Mouse (Mus musculus) kidney, adult 2 months (tissue): ENCODE data around the gene Bcl9l. TPM values are rescaled to one million over a fixed set of nuclear protein-coding genes. Genes with fewer than 3 reads are reported as not detected.
A peak's percentile ranks its signal among the peaks of the same experiment; 100 is the strongest.

Source experiments
- DNase-seq: peaks from one replicate; pipeline ENCODE4 v3.0.0; 2021
- H3K27ac ChIP-seq: fragments of 200-500 bp; 2 replicates; pipeline ENCODE4 v1.5.1; 2012; ENCODE audit warnings: low read depth, low read length, control low read depth, inconsistent platforms; ENCODE audit not compliant: insufficient read depth
- H3K27me3 ChIP-seq: fragments of 200-500 bp; replicated peaks from 2 replicates; pipeline ENCODE4 v1.6.1; 2012; ENCODE audit warnings: mild to moderate bottlenecking, moderate library complexity, low read length, inconsistent platforms; ENCODE audit not compliant: control insufficient read depth, insufficient read depth
- H3K36me3 ChIP-seq: fragments of 200-500 bp; 2 replicates; pipeline ENCODE4 v1.6.1; 2012; ENCODE audit warnings: mild to moderate bottlenecking, moderate library complexity, low read length, inconsistent platforms; ENCODE audit not compliant: control insufficient read depth, insufficient read depth
- H3K4me1 ChIP-seq: fragments of 200-500 bp; 2 replicates; pipeline ENCODE4 v1.6.1; 2011; ENCODE audit warnings: low read length; ENCODE audit not compliant: control insufficient read depth, insufficient read depth
- H3K4me3 ChIP-seq: fragments of 200-500 bp; 2 replicates; pipeline ENCODE4 v1.5.1; 2011; ENCODE audit warnings: mild to moderate bottlenecking, low read depth, low read length, control low read depth; ENCODE audit not compliant: insufficient read depth
- CTCF ChIP-seq: fragments of 200-500 bp; conservative IDR thresholded peaks from 2 replicates; pipeline ENCODE4 v1.5.1; 2011; ENCODE audit warnings: low read depth, mild to moderate bottlenecking, control low read depth, low read length, moderate library complexity, mixed read lengths; ENCODE audit not compliant: insufficient read depth, insufficient read length
- POLR2A ChIP-seq: fragments of 200-500 bp; IDR thresholded peaks from one replicate; pipeline ENCODE4 v1.6.1; 2011; ENCODE audit warnings: low read depth, low read length, control low read depth
- WGBS: fragments of 180-500 bp; shearing (Covaris S2); methylation state at CpG from one replicate; pipeline ENCODE4 v1.1.7; 2018; 5-methylcytosine and 5-hydroxymethylcytosine counted together
- polyA plus RNA-seq: library from polyadenylated mRNA; depleted of rRNA; stranded (reverse); fragments of >200 nt; gene quantifications from 2 replicates; pipeline ENCODE4 v1.2.3, GENCODE M21; 2012

The Bcl9l gene
- polyA plus RNA-seq, 1 experiment: 23.1 TPM

DNA sequence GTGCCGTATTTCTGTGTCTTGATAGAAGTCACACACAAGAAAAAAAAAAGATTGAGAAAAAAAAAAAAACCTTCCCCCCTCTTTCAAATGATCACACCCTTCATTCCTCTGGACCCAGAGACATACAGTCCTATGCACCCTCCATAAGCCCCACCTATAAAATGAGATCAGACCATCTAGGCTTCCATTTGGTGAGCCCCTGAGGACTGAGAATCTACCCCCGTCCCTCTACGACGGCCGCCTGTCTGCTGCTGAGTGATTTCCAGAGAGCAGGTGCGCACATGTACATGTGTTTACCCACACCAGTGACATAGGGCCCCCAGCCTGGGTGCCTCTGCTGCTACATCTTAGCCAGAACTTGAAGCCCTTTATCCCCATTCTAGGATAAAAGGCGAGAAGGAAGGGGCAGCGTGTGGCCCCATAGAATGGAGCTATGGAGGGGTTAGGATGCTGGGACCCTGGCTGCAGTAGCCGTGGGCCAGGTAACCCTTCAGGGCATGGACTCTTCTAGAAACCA is 27.8 kb downstream of the Bcl9l start:
- no peak for DNase-seq
- Histone ChIP-seq H3K27me3 (no peaks in the 10 kb centered on the region), H3K27ac (no peak overlapping the region), H3K4me3 (no peak overlapping the region), H3K4me1 (peaks cover 18% of the 10 kb centered on the region), H3K36me3 (no peaks in the 10 kb centered on the region; the same call in 1 of the 2 replicates)
- WGBS: 44% methylated on average over 9 of the region's 9 CpGs
- no peak for TF ChIP-seq POLR2A
- TF ChIP-seq CTCF: no peak

DNA sequence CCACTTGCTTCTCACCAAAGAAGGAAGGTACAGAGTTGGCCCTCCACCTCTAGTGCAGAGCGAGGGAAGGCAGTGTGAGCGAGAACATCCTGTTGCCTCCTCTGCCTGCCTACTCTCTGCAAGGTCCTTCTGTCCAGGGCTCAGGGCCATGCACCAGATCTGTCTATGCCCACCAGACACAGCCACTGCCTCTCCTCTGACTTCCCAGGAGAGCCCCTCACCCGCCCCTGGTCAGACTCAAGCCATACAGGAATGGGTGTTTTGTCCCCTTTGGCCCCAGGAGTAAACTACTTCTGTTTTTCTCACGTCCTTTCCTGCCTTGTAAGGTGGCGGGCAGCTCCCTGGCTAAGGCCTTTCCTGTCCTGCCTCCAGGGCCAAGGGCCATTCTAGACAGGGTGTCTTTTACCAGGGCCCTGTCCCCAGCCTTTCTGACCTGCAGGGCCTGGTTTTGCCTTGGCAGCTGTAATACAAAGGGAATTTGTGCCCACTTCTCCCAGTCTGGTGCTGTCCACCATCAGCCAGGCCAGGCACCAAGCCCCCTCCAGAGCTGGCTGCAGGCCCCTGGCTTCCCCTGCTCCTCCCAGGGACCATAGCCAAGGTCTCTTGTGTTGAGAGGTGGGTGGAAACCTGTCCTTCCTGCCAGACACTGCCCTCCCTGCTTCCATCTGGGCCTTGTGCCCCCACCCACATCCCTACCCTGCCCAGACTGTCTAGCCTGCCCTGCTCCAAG is 28.4 kb downstream of the Bcl9l start:
- no peak overlapping the region for H3K4me3 ChIP-seq
- H3K27me3 ChIP-seq: no peaks in the 10 kb centered on the region
- no peak overlapping the region for H3K27ac ChIP-seq
- DNase-seq: peak; percentile 62
- peaks cover 21% of the 10 kb centered on the region for H3K4me1 ChIP-seq
- no peaks in the 10 kb centered on the region for H3K36me3 ChIP-seq
- WGBS: 56% methylated on average over 5 of the region's 5 CpGs
- TF ChIP-seq POLR2A: no peak
- TF ChIP-seq CTCF: no peak

DNA sequence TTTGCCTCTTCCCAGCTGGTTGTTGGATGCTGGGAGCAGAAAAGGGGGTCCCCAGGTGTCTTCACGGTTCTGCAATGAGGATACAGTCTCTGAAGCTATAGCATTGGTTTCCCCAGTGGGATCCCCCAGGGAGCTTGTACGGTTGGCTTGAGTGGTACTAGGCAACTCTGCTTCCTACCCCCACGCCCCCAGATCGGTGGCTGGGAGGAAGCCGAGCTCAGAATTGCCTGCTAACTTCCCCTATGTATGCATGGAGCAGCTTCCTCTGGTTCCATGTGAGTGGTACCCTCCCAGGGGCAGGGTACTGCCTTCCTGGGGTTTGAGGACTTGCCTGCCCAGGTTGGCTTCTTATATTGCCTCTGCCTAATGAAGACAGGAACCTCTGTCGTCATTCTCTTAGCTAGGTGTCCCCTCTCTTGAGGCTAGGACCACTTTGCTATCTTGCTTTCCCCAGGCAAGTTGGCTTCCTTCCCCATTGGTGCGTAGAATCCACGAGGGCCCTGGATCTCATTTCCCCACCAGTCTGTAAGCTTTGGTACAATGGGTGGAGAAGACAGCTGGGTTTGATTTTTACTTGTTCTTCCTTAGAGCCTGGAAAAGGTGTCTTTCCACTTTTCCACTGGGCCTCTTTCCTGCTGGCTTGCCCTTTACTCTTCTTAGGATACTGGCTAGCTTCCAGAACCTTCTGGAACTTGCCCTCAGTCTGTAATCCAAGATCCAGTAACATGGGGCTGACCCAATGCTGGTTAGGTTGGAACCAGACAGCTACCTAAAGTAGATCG is 29.5 kb downstream of the Bcl9l start:
- H3K27ac ChIP-seq: peak overlapping the region; percentile 79
- peaks cover 21% of the 10 kb centered on the region for H3K4me1 ChIP-seq
- TF ChIP-seq POLR2A (no peak), CTCF (no peak)
- no peaks in the 10 kb centered on the region for H3K36me3 ChIP-seq
- no peaks in the 10 kb centered on the region for H3K27me3 ChIP-seq
- no peak overlapping the region for H3K4me3 ChIP-seq
- DNase-seq: peak; percentile 89
- 35% methylated on average over 9 of the region's 9 CpGs for WGBS

DNA sequence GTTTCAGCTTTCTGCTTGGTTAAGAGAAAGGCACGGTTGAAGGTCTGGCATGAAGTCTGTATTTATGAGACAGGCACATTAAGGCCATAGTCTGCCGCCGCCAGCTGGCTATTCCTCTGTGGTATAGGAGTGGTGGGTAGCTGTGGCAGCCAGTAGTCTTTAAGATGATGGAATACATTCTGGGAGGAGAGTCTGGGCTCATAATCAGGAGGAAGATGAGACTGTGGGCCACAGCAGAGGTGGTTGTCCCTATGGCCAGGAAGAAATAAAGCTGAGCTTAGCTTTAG is 30.0 kb downstream of the Bcl9l start:
- Histone ChIP-seq H3K27me3 (no peaks in the 10 kb centered on the region), H3K36me3 (no peaks in the 10 kb centered on the region), H3K27ac (peak overlapping the region; percentile 78), H3K4me1 (peaks cover 21% of the 10 kb centered on the region), H3K4me3 (no peak overlapping the region)
- no peak for DNase-seq
- 43% methylated on average over 3 of the region's 3 CpGs for WGBS
- TF ChIP-seq CTCF: no peak
- TF ChIP-seq POLR2A: no peak

DNA sequence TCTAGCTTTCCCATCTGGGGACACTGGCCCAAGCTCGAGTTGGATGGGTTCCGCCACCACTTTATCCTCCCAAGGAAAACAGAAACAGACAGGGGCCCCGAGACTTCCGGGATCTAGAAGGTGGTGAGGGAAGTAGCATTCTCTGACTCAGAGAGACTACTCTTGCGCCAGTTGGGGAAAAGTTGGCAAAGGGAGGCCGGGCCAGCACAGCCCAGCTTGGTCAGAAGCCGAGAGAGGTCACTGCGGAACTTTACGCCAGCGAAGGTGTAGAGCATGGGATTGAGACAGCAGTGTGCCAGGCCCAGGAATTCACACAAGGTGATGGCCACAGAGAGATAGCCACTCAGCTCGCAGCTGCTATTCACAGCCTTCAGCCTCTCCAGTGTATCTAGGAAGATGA is 30.5 kb downstream of the Bcl9l start:
- H3K27me3 ChIP-seq: no peaks in the 10 kb centered on the region
- H3K36me3 ChIP-seq: no peaks in the 10 kb centered on the region
- H3K4me3 ChIP-seq: no peak overlapping the region
- 84% methylated on average over 11 of the region's 11 CpGs for WGBS
- peak overlapping the region; percentile 78; the same call in 1 of the 2 replicates for H3K27ac ChIP-seq
- TF ChIP-seq POLR2A (no peak), CTCF (no peak)
- DNase-seq: peak; percentile 27
- peaks cover 21% of the 10 kb centered on the region for H3K4me1 ChIP-seq

DNA sequence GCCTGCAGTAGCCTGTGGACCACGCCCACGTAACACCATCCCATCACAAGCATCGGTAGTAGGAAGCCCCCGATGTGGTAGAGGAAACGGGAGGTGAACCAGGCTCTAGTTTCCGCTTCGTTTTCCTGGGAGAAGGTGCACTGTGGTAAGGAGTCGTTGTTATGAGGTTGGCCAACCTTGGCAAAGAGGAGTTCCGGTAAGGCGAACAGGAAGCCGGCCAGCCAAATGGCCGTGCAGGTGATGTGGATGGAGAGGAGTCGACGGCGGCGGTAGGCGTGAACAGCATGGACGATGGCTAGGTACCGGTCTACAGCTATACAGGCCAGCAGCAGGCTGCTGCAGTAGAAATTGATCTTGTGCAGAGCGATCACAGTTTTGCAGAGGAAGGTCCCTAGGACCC is 31.0 kb downstream of the Bcl9l start:
- TF ChIP-seq POLR2A (no peak), CTCF (no peak)
- H3K27ac ChIP-seq: no peak overlapping the region
- H3K4me3 ChIP-seq: no peak overlapping the region
- 77% methylated on average over 20 of the region's 20 CpGs for WGBS
- H3K4me1 ChIP-seq: peaks cover 21% of the 10 kb centered on the region
- no peak for DNase-seq
- H3K27me3 ChIP-seq: no peaks in the 10 kb centered on the region
- no peaks in the 10 kb centered on the region for H3K36me3 ChIP-seq

DNA sequence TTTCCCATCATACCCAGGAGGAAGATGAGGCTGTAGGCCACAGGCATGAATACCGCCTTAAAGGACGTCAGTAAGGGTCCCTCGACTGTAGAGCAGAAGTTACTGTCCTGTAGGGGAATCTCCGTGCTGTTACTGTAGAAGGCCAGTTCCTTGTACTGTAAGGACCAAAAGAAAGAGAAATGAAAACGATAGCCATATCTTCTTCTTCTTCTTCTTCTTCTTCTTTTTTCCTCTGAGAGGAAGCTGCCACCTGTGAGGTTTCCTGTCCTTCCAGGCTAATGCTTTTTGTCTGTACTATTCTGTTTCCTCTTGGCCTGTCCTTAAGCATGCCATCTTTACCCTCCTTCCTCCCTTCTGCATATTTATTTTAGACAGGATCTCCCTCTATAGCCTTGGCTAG is 31.5 kb downstream of the Bcl9l start:
- WGBS: 90% methylated on average over 5 of the region's 5 CpGs
- H3K4me3 ChIP-seq: no peak overlapping the region
- no peaks in the 10 kb centered on the region for H3K36me3 ChIP-seq
- DNase-seq: no peak
- H3K4me1 ChIP-seq: peaks cover 21% of the 10 kb centered on the region
- no peak for TF ChIP-seq CTCF
- no peak for TF ChIP-seq POLR2A
- no peak overlapping the region for H3K27ac ChIP-seq
- H3K27me3 ChIP-seq: no peaks in the 10 kb centered on the region
